Mouse (Mus musculus): Measurements from ENCODE around the gene Exo5.

The Exo5 gene

DNA sequence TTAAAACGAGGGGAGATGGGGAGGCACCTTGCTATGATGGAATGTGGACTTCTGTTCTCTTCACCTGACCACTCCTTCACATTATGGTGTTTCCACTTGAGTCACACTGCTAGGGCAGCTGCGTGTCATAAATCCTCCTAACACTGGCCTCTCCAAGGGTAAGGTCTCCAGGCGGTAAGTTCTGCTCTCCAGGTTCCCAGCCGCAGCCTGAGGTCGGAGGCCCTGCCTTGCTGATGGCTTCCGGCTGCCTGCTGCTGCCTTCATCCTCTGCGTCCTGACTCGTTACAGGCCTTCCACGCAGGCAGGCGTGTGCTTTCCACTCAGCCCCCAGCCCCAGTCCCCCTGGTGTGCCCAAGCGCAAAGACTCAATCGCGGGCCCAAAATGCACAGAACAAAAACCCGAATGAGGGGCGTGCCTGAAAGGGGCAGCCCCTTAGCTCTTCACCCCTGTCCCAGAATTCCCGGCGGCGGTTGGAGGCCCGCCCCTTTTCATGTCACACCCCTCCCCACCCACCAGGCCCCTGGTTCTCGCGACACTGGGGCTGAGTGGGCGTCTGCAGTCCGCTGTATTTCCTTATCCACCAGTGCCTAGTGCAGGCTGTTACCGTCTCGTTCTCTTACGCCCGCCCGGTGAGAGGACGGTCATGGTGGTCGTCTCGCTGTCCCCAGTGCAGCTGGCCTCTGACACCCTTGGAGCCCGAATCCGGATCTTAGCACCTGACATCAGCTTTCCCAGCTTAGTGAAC, at the start of gene Exo5:
TSS of gene Exo5 (minus strand) at position 464 of the 746 bp plus-strand sequence.
- peak; percentile 87 for DNase-seq (ENCODE audit: low read depth, low spot score)

DNA sequence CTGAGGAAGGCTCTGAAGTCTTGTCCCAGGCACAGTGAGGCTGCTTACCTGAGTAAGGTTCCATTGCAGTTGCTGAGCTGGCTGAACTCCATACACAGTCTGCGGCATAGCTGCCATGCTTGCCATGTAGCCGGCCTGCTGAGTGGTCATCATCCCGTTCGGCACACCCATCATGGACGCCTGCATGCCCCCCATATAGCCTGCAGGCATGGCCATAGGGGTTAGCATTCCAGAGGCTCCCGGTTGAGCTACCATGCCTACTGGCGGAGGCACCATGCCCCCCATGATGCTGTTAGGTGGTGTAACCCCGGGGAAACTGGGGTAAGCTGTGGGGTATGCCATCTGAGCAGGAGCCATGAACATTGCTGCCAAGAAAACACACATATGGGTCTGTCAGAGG, 47.0 kb upstream of the Exo5 start:
- no peak for DNase-seq (ENCODE audit: low read depth, low spot score)

- DNase-seq (ENCODE audit: low read depth, low spot score), result no peak
These were observed 44.7 kb upstream of the Exo5 start for GRCm38 (mm10) chr4:120969382-120970146.

DNA sequence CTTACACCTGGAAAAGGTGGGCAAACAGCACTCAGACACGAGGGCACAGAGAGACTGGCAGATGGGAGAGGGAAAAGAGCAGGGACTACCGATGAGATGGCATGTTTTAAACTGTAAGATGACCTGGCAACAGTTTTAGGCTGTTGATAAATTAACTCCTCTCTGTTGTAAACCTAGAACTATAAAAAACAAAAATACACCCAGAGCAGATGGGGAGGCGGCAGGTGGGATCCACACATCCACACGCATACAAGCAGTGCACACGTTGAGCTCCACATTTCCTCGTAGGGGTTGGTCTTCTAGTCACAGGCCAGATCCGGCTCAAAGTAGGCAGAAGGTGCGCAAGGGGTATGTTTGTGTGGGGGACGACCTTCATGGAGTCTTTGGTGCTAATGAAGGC, 43.7 kb upstream of the Exo5 start:
- no peak for DNase-seq (ENCODE audit: low read depth, low spot score)

- no peak for DNase-seq (ENCODE audit: low read depth, low spot score)
These were observed 30.8 kb upstream of the Exo5 start for GRCm38 (mm10) chr4:120955586-120955985.

DNA sequence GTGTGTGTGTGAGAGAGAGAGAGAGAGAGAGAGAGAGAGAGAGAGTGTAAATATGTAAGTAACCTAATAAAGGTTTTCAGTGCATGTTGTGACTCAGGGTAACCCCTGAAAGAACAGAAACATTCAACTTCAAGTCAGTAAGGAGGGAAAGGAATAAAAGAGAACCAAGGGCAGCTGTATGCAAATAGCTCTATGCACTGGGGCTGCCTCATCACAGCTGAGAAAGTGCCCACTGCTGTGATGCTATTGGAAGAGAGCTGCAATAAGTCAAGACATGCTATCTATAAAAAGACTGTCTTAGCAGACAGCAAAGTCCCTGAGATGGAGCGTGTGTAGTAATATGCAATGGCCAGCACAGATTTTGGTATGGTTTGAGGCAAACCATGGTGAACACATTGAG, 28.9 kb upstream of the Exo5 start:
- DNase-seq (ENCODE audit: low read depth, low spot score), result no peak

DNA sequence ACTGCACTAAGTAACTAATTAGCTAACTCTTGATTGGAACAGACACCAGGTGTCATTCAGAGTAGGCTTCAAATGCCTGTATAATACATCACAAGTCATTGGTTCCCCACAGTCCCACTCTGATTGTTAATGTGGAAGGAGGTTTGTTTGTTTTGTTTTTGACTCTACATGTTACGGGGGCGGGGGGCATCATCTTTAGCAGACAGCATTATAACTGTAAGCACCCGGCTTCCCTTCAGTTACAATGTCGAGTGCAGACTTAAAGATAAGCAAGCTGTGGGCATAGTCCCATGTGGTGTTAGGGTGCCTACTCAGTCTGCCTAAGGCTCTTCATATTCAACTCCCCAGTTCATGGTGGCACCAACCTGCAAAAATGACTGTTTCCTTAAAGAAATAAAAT, 28.2 kb upstream of the Exo5 start:
- no peak for DNase-seq (ENCODE audit: low read depth, low spot score)

DNA sequence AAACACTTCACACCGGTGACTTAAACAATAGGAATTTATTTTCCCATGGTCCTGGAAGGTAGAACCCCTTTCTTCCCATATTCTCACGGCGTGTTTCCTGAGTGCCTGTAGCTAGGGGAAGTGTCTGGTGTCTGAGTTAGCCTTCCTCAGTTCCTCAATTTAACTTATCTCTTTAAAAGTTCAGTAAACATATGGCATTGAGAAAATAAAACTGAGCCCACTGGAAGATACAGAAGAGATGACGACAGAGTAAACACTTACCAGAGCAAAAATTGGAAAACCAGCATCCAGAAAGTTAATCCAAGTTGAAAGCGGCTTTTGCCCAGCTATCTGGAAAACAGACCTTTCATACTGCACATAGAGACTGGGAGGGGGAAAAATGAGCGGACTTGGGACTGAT, 27.3 kb upstream of the Exo5 start:
- DNase-seq (ENCODE audit: low read depth, low spot score), result no peak

GRCm38 (mm10) chr4:120951428-120951973, 26.7 kb upstream of the Exo5 start, which contains the start of gene Zfp69:
Zfp69 (minus strand) TSS chr4:120951699.
- DNase-seq (ENCODE audit: low read depth, low spot score), result peak; percentile 51

DNA sequence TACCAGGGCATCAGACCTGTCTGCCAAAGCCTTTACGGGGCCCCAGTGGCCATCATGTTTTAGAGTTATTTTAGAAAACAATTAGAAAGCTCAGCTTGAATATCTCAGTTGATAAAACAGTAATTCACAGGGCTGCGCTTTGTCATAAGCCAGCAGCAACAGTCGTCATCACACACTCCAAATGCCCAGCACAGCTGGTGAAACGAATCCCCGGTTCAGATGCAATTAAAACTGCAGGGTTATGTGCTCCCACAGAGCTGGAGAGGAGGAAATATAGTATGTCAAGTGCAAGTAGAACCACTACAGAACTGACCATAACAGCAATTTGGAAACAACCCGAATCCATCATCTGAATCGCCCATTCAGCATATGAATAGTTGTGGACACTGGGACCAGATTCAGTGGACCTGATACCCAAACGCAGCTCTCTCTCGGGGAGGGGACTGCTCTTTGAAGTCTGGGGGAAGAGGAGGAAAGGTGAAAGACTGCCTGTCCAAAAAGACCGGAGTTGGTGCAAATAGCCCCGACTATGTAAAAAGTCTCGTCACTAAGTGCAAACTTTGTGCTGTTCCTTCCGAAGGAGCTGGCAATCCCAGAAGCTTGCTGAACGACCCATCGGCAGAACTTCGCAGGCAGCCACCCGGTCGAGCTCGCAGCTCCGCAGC, 26.1 kb upstream of the Exo5 start:
- no peak for DNase-seq (ENCODE audit: low read depth, low spot score)

GRCm38 (mm10) chr4:120948938-120949337, 24.1 kb upstream of the Exo5 start:
- no peak for DNase-seq (ENCODE audit: low read depth, low spot score)

DNA sequence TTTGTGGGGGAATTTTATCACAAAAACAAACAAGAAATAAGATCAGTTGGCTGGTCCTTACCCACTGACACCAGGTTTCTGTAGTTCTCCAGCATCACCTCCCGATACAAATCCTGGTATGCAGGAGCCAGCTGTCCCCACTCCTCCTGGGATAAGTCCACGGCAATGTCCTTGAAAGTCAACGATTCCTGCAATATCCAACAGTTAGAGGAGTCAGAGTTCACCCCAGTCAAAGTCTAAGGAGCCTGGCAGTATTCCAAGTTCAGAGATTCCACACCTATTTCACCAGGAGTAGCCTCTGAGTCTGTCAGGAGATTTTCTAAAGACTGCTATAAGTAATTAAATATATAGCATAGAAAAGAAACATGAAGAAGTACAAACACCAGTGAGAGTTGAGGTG, 10.2 kb upstream of the Exo5 start:
- DNase-seq (ENCODE audit: low read depth, low spot score), result no peak

GRCm38 (mm10) chr4:120930736-120931135, 5.9 kb upstream of the Exo5 start:
- DNase-seq (ENCODE audit: low read depth, low spot score), result no peak

DNA sequence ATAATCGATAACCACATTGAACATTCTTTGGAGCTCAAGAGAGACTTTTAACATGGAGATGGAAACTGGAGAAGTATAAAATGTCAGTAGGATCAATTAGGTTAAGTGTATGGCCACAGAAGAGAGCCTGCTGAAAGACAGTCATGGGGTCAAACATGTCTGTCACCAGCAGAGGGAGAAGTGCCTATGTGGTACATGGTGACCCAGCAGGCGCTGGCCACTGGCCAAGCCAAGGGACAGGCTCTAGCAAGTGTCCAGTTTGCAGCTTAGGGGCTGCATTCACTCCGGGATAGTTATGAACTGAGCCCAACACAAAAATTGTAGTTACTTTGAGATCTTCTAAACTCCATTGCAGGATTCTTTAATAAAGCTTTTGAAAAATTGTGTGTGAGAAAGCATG, 3.9 kb upstream of the Exo5 start:
- DNase-seq (ENCODE audit: low read depth, low spot score), result no peak

- peak; percentile 45 for DNase-seq (ENCODE audit: low read depth, low spot score)
These were observed 569 bp upstream of the Exo5 start for GRCm38 (mm10) chr4:120925386-120925785.

GRCm38 (mm10) chr4:120921461-120921860, 3.4 kb downstream of the Exo5 start:
- DNase-seq (ENCODE audit: low read depth, low spot score), result no peak

DNA sequence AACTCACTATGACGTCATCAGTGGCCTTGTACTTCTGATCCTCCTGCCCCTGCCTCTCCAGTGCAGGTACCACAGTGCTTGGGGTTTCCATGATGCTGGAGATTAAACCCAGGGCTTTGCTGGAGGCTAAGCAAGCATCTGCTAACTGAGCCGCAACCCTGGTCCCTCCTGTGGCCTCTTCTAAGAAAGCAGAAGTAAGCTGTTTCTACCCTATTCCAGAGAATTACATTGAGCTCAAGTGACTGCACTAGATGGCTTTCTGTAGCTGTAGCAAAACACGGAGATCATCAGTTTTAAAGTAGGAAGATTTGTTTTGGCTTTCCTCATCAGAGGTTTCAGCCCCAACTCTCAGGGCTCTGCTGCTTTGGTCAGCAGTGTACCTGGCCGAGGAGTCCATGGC, 10.3 kb downstream of the Exo5 start:
- DNase-seq (ENCODE audit: low read depth, low spot score), result no peak

DNA sequence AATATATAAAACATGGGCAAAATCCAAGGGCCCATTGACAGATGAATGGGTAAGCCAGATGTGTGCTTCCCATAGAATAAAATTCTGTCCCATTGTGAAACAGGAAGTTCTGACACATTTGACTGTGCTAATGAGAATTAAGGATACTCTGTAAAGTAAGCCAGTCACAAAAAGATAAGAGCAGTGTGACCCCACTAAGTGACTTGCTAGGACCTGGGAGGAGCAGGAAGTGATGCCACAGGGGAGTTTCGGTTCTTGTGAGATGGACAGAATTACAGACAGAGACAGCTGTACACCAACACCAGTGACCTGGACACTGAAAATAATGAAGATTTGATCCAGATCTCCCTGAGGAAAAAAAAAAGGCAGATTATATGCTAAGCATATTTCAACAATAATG, 11.0 kb downstream of the Exo5 start:
- no peak for DNase-seq (ENCODE audit: low read depth, low spot score)

DNA sequence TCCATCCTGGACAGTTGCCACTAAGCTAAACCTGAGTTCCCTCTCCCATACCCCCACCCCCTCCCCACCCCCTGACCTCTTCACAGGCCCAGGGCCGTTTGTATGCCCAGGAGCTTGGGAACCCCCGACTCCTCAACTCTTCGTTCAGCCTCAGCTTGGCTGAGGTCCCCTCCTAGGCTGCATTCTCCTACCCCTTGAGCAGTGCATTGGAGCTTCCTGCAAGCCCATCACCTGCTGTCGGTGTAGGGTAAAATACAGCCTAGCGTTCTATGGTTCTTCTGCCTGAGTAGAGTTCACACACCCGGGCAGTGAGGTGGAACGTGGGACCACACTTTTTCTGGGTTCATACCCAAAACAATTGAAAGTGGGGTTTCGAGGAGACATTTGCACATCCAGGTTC, 11.4 kb downstream of the Exo5 start:
- DNase-seq (ENCODE audit: low read depth, low spot score), result no peak

GRCm38 (mm10) chr4:120912866-120913265, 12.0 kb downstream of the Exo5 start:
- DNase-seq (ENCODE audit: low read depth, low spot score), result no peak

- no peak for DNase-seq (ENCODE audit: low read depth, low spot score)
These were observed 13.7 kb downstream of the Exo5 start for GRCm38 (mm10) chr4:120911086-120911485.

- peak; percentile 47 for DNase-seq (ENCODE audit: low read depth, low spot score)
These were observed 15.2 kb downstream of the Exo5 start for GRCm38 (mm10) chr4:120909558-120910150.

Data from telencephalon, adult 2 months (tissue).